Mouse (Mus musculus): Measurements from ENCODE around the gene Cyp46a1.

Cyp46a1 gene

GRCm38 (mm10) chr12:108333895-108334445 lies at the start of gene Cyp46a1:
Cyp46a1 (plus strand) TSS chr12:108334381.
- DNase-seq: peak; percentile 99

- no peak for DNase-seq
Measured at GRCm38 (mm10) chr12:108284455-108285224, 49.5 kb upstream of the Cyp46a1 start.

GRCm38 (mm10) chr12:108285225-108286011 lies 48.8 kb upstream of the Cyp46a1 start:
- no peak for DNase-seq

GRCm38 (mm10) chr12:108286381-108286780 lies 47.8 kb upstream of the Cyp46a1 start:
- DNase-seq: no peak

GRCm38 (mm10) chr12:108287011-108287410 lies 47.2 kb upstream of the Cyp46a1 start:
- DNase-seq: no peak

GRCm38 (mm10) chr12:108288127-108288880 lies 45.9 kb upstream of the Cyp46a1 start:
- no peak for DNase-seq

- no peak for DNase-seq
Measured at GRCm38 (mm10) chr12:108292419-108292818, 41.8 kb upstream of the Cyp46a1 start.

GRCm38 (mm10) chr12:108292957-108293356 lies 41.2 kb upstream of the Cyp46a1 start:
- peak; percentile 72 to 78 for DNase-seq

- peak; percentile 46 to 59 for DNase-seq
Measured at GRCm38 (mm10) chr12:108294620-108295019, 39.6 kb upstream of the Cyp46a1 start.

- no peak for DNase-seq
Measured at GRCm38 (mm10) chr12:108297033-108297432, 37.1 kb upstream of the Cyp46a1 start.

GRCm38 (mm10) chr12:108301006-108301405 lies 33.2 kb upstream of the Cyp46a1 start:
- peak; percentile 44 to 56 for DNase-seq

GRCm38 (mm10) chr12:108303778-108304365 lies 30.3 kb upstream of the Cyp46a1 start:
- no peak for DNase-seq

GRCm38 (mm10) chr12:108305172-108305571 lies 29.0 kb upstream of the Cyp46a1 start:
- no peak for DNase-seq

- no peak for DNase-seq
Measured at GRCm38 (mm10) chr12:108305812-108306794, 28.1 kb upstream of the Cyp46a1 start, which contains the start of gene Hhipl1. Hhipl1 (plus strand) TSS chr12:108306270.

GRCm38 (mm10) chr12:108307553-108307952 lies 26.6 kb upstream of the Cyp46a1 start:
- DNase-seq: peak; percentile 51 to 54

GRCm38 (mm10) chr12:108308363-108308856 lies 25.8 kb upstream of the Cyp46a1 start:
- peak in 1 of 2 experiments; percentile 32 for DNase-seq

GRCm38 (mm10) chr12:108309116-108309794 lies 24.9 kb upstream of the Cyp46a1 start:
- peak; percentile 72 to 75 for DNase-seq

- no peak for DNase-seq
Measured at GRCm38 (mm10) chr12:108310041-108310440, 24.1 kb upstream of the Cyp46a1 start.

- DNase-seq: no peak
Measured at GRCm38 (mm10) chr12:108310456-108311027, 23.6 kb upstream of the Cyp46a1 start.
